Mouse (Mus musculus) liver, adult 2 months (tissue): Measurements from ENCODE around the gene Znfx1.

Source experiments
- CTCF ChIP-seq: fragments of 200-500 bp; IDR thresholded peaks from 2 replicates; pipeline ENCODE4 v1.5.1; 2011; ENCODE audit warnings: low read depth, low read length, control low read depth
- POLR2A ChIP-seq: fragments of 200-500 bp; IDR thresholded peaks from 2 replicates; pipeline ENCODE4 v1.6.1; 2011; ENCODE audit warnings: low read length, control low read depth; ENCODE audit not compliant: insufficient read depth; ENCODE audit errors: extremely low read depth

DNA sequence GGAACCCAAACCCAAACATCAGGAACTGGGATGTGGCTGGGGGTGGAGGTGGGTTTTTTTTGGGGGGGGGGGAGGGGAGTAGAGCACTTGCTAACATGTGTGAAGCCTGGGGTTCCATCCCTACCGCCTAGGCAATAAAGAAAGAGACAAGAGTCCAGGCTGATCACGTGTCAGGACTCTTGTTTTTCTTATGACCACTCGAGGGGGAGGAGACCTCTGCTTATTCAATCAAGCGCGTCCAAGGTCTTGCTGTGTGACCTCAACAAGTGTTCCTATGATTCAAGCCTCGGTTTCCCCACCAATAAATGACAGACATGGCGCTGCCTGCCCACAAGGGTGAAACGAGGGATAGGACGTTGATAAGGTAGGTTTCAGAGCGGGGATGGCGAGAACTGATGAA, 23.3 kb upstream of the Znfx1 start:
- TF ChIP-seq POLR2A = no peak
- no peak for TF ChIP-seq CTCF
